Mouse (Mus musculus): ENCODE measurements around the gene Gstm2. TPM values are rescaled to one million over a fixed set of nuclear protein-coding genes. Genes with fewer than 3 reads are reported as not detected.
A peak's percentile ranks its signal among the peaks of the same experiment; 100 is the strongest.
"Not testable (repeated sequence)": the region's sequence is repeated elsewhere in the genome, so short reads cannot be mapped to it uniquely, and the experiment has no call there.

Gstm2 gene
- polyA plus RNA-seq, 1 experiment: 3.9 TPM

DNA sequence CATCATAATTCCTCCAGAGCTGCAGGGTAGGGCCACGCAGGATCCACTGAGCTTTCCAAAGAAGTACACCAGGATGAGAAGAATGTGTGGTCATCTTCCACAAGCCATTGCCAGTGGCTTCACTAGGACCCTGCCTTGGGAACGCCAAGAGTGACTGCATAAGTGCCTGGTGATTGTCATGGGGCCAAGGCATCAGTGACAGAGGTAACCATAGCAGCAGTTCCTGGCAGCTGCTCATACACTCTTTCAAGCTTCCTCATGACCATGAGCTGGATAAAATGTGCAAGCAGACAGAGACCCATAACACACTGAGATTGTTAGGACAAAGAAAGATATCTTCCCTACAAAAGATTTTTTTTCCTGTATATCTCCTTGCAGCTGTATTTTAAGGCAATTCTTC lies 24.0 kb upstream of the Gstm2 start:
- Histone ChIP-seq H3K4me1 (ENCODE audit: control insufficient read depth, insufficient read depth, low read length) (no peaks in the 10 kb centered on the region), H3K27me3 (ENCODE audit: control insufficient read depth, insufficient read depth, low read length) (no peaks in the 10 kb centered on the region), H3K27ac (ENCODE audit: insufficient read depth, low read length) (no peak overlapping the region), H3K4me3 (replicated peaks; ENCODE audit: insufficient read depth, low read depth, low read length) (no peak overlapping the region)
- 32% methylated on average over 2 of the region's 2 CpGs for WGBS
- TF ChIP-seq CTCF (IDR thresholded peaks at IDR 0.05; ENCODE audit: borderline replicate concordance, insufficient read depth, low read depth, low read length) (no peak), POLR2A (IDR thresholded peaks at IDR 0.05; ENCODE audit: borderline replicate concordance, insufficient read depth, low read length) (no peak)
- peak in 1 of 2 experiments; percentile 12 for DNase-seq

DNA sequence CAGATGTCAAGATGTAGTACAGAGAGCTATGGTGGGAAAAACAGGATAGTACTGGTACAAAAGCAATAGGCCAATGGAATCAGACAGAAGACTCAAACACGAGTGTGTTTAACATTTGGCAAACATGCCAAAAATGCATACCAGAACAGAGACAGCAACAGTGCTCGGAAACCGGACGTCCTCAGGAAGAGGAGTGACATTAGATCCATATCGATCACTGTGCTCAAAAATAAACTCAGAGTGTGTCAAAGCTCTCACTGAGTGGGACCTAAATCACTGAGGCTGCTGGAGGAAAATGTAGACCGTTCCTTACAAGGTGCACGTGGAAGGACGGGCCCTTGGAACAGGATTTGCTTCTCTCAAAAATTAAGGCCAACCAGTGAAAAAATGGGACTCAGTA lies 15.8 kb upstream of the Gstm2 start:
- no peak overlapping the region for H3K4me3 ChIP-seq (replicated peaks; ENCODE audit: insufficient read depth, low read depth, low read length)
- DNase-seq: no peak
- no peaks in the 10 kb centered on the region for H3K27me3 ChIP-seq (ENCODE audit: control insufficient read depth, insufficient read depth, low read length)
- no peak overlapping the region for H3K27ac ChIP-seq (ENCODE audit: insufficient read depth, low read length)
- TF ChIP-seq CTCF (IDR thresholded peaks at IDR 0.05; ENCODE audit: borderline replicate concordance, insufficient read depth, low read depth, low read length): no peak
- TF ChIP-seq POLR2A (IDR thresholded peaks at IDR 0.05; ENCODE audit: borderline replicate concordance, insufficient read depth, low read length): no peak
- 62% methylated on average over 8 of the region's 8 CpGs for WGBS
- no peaks in the 10 kb centered on the region for H3K4me1 ChIP-seq (ENCODE audit: control insufficient read depth, insufficient read depth, low read length)

DNA sequence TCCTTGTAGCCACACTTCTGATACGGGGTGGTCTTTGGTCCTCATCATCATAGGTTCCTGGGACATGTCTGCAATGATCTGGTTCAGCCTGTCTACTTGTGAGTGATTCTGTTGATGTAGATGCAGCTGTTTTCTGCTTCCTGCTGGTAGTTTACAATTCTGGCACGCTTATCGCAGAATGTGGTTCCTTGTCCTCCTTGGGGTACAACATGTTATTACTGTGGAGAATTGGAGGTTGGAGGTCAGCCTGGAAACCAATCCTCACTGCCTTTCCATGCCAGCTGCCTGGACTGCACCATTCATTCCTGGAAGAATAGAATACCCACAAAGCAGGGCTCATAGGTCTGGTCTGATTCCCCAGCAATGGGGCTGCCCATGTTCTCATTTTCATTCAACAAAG lies 13.2 kb upstream of the Gstm2 start:
- DNase-seq: no peak

DNA sequence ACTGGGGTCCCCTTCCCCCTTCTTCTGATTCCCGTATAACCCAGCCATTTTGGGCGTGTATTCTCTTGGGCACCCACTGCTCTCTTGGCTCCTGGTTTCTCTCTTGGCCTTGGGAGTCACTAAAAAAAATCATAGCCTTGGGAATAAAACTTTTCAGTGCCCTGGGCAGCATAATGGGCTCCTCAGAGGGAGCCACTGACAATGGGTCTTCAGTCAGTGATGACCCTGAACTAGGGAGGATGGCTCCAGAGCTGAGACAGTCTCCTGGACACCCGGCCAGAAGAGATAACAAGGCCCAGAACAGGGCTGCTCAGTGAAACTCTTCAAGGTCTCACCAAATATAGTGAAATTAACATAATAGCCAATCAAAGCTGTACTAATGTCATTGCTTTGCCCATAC lies 12.3 kb upstream of the Gstm2 start:
- Histone ChIP-seq H3K4me3 (replicated peaks; ENCODE audit: insufficient read depth, low read depth, low read length) (no peak overlapping the region), H3K27me3 (ENCODE audit: control insufficient read depth, insufficient read depth, low read length) (no peaks in the 10 kb centered on the region), H3K27ac (ENCODE audit: insufficient read depth, low read length) (no peak overlapping the region), H3K4me1 (ENCODE audit: control insufficient read depth, insufficient read depth, low read length) (no peaks in the 10 kb centered on the region)
- TF ChIP-seq POLR2A (IDR thresholded peaks at IDR 0.05; ENCODE audit: borderline replicate concordance, insufficient read depth, low read length) (no peak), CTCF (IDR thresholded peaks at IDR 0.05; ENCODE audit: borderline replicate concordance, insufficient read depth, low read depth, low read length) (no peak)
- no peak for DNase-seq
- WGBS: 76% methylated on average over 3 of the region's 3 CpGs

More for the DNA sequence above, 13.2 kb upstream of the Gstm2 start:
- no peaks in the 10 kb centered on the region for H3K4me1 ChIP-seq (ENCODE audit: control insufficient read depth, insufficient read depth, low read length)
- no peak overlapping the region for H3K4me3 ChIP-seq (replicated peaks; ENCODE audit: insufficient read depth, low read depth, low read length)
- H3K27me3 ChIP-seq (ENCODE audit: control insufficient read depth, insufficient read depth, low read length): no peaks in the 10 kb centered on the region
- 71% methylated on average over 3 of the region's 3 CpGs for WGBS
- no peak for TF ChIP-seq CTCF (IDR thresholded peaks at IDR 0.05; ENCODE audit: borderline replicate concordance, insufficient read depth, low read depth, low read length)
- TF ChIP-seq POLR2A (IDR thresholded peaks at IDR 0.05; ENCODE audit: borderline replicate concordance, insufficient read depth, low read length): no peak
- no peak overlapping the region for H3K27ac ChIP-seq (ENCODE audit: insufficient read depth, low read length)

DNA sequence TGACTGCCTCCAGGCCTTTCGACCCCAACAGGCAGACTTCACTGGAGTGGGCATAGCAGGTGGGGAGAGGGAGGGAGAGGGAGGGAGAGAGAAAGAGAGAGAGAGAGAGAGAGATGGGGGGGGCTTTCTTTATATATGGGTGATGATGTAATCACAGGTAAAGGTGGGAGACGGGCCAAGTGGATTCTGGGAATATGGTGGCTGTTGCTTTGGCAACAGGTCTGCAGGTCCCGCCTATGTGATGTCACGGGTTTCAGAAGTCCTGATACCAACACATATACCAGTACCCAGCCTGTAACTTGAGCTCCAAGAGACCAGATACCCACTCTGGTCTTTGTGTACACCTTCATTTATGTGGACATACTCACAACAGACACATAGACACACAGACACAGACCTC lies 10.3 kb upstream of the Gstm2 start:
- no peak for DNase-seq
- 85% methylated on average over 4 of the region's 4 CpGs for WGBS
- Histone ChIP-seq H3K4me1 (ENCODE audit: control insufficient read depth, insufficient read depth, low read length) (no peaks in the 10 kb centered on the region), H3K27me3 (ENCODE audit: control insufficient read depth, insufficient read depth, low read length) (no peaks in the 10 kb centered on the region), H3K27ac (ENCODE audit: insufficient read depth, low read length) (no peak overlapping the region), H3K4me3 (replicated peaks; ENCODE audit: insufficient read depth, low read depth, low read length) (no peak overlapping the region)
- TF ChIP-seq POLR2A (IDR thresholded peaks at IDR 0.05; ENCODE audit: borderline replicate concordance, insufficient read depth, low read length): no peak
- no peak for TF ChIP-seq CTCF (IDR thresholded peaks at IDR 0.05; ENCODE audit: borderline replicate concordance, insufficient read depth, low read depth, low read length)

DNA sequence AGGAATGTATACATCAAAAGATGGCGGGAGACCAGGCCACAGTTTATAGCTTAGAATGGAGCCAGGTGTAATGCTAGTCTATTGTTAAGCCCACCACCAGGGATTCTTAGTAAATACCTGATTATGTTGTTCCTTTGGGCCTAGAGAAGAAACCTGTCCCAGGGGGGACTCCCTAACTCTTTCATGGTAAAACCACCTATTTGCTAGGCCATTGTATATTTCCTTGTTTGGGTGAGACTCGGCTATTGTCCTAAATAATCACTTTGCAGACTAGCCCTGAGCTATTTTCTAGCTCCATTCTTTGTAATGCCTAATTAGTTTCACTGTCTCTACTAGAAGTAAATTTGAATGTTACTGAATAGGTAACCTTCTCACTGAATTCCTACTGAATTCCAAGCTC lies 9.7 kb upstream of the Gstm2 start:
- H3K27me3 ChIP-seq (ENCODE audit: control insufficient read depth, insufficient read depth, low read length); H3K4me1 ChIP-seq (ENCODE audit: control insufficient read depth, insufficient read depth, low read length); DNase-seq; H3K4me3 ChIP-seq (replicated peaks; ENCODE audit: insufficient read depth, low read depth, low read length); H3K27ac ChIP-seq (ENCODE audit: insufficient read depth, low read length): not testable (repeated sequence)
- WGBS: 78% methylated on average over 2 of the region's 2 CpGs

DNA sequence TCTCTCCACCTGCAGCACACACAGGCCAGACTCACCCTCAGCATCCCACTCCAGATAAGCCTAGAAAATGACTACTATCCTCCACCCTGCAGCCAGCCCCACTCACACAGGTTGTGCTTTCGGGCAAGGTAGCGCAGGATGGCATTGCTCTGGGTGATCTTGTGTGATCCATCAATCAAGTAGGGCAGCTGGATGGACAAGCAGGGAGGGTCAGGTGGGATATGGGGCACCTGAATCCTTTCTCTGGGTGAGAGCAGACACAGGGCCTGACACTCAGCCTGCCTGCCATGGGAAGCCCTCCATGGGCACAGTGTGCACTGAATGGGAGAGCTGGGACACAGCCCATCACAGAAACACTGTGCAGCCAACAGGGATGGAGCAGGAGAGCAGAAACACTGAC lies 1.1 kb downstream of the Gstm2 start:
- H3K27ac ChIP-seq (ENCODE audit: insufficient read depth, low read length); H3K27me3 ChIP-seq (ENCODE audit: control insufficient read depth, insufficient read depth, low read length); DNase-seq; H3K4me1 ChIP-seq (ENCODE audit: control insufficient read depth, insufficient read depth, low read length); H3K4me3 ChIP-seq (replicated peaks; ENCODE audit: insufficient read depth, low read depth, low read length): not testable (repeated sequence)
- 97% methylated on average over 2 of the region's 2 CpGs for WGBS

DNA sequence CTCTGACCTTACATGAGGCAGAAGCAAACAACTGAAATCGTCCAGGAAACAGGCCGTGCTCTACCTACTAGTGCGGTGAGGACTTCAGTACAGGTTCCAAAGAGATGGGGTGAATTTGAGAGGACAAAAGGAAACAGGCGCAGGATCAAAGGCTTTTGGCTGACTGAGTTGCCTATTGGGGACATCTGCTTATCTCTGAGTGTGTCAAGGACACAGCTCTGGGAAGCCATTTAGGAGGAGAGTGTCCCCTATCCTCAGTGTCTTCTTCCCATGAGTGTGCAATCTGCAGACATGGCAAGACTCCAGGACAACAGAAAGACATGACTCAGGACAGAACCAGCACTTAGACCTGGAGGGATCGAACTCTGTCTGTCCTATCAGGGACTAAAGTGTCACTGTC lies 1.8 kb downstream of the Gstm2 start:
- H3K27me3 ChIP-seq (ENCODE audit: control insufficient read depth, insufficient read depth, low read length): no peaks in the 10 kb centered on the region
- H3K27ac ChIP-seq (ENCODE audit: insufficient read depth, low read length): no peak overlapping the region
- H3K4me3 ChIP-seq (replicated peaks; ENCODE audit: insufficient read depth, low read depth, low read length): no peak overlapping the region
- TF ChIP-seq CTCF (IDR thresholded peaks at IDR 0.05; ENCODE audit: borderline replicate concordance, insufficient read depth, low read depth, low read length) (no peak), POLR2A (IDR thresholded peaks at IDR 0.05; ENCODE audit: borderline replicate concordance, insufficient read depth, low read length) (no peak)
- WGBS: 84% methylated on average over 5 of the region's 5 CpGs
- no peaks in the 10 kb centered on the region for H3K4me1 ChIP-seq (ENCODE audit: control insufficient read depth, insufficient read depth, low read length)
- DNase-seq: no peak

DNA sequence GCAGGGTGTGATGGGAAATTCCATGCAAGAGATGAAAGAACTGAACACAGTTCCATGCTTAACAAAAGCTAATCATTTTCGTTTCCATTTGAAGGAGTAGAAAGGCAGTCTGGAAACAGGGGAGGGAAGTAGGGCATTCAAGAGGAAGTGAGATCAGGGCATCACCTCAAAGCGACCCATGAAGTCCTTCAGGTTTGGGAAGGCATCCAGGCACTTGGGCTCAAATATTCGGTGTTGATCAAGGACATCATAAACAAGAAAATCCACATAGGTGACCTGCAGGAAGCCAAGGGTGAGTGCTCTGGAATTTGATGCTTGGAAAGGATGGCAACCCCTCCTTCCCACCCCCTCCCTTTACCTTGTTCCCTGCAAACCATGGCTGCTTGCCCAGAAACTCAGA lies 2.5 kb downstream of the Gstm2 start:
- no peak overlapping the region for H3K27ac ChIP-seq (ENCODE audit: insufficient read depth, low read length)
- DNase-seq: no peak
- no peaks in the 10 kb centered on the region for H3K4me1 ChIP-seq (ENCODE audit: control insufficient read depth, insufficient read depth, low read length)
- H3K27me3 ChIP-seq (ENCODE audit: control insufficient read depth, insufficient read depth, low read length): no peaks in the 10 kb centered on the region
- no peak for TF ChIP-seq POLR2A (IDR thresholded peaks at IDR 0.05; ENCODE audit: borderline replicate concordance, insufficient read depth, low read length)
- TF ChIP-seq CTCF (IDR thresholded peaks at IDR 0.05; ENCODE audit: borderline replicate concordance, insufficient read depth, low read depth, low read length): no peak
- 72% methylated on average over 3 of the region's 3 CpGs for WGBS
- H3K4me3 ChIP-seq (replicated peaks; ENCODE audit: insufficient read depth, low read depth, low read length): no peak overlapping the region
